Mouse (Mus musculus) limb, embryonic 11.5 days (tissue): ENCODE measurements around the gene Tubgcp6. TPM values are rescaled to one million over a fixed set of nuclear protein-coding genes. Genes with fewer than 3 reads are reported as not detected.

Experiments used
- microRNA-seq: library from miRNA; unstranded; fragments of <30 nt; microRNA quantifications from one replicate; pipeline ENCODE4, GENCODE M21; 2016
- polyA plus RNA-seq: library from polyadenylated mRNA; unstranded; fragments of >200 nt; fragmentation: Nextera tagmentation; extraction: Ambion mirVana; gene quantifications from 2 replicates; pipeline ENCODE4 v1.2.1, GENCODE M21; 2014

Tubgcp6 gene
- polyA plus RNA-seq, 1 experiment from 2014 or later: 22.6 TPM

Small RNAs within 50 kb of the gene (microRNA-seq; reads per million reads assigned to microRNA genes)
- not detected for gene Mir7118

Other genes with a start within 250 kb of the Tubgcp6 start
- gene Ttll8, start 168.7 kb downstream of the Tubgcp6 start, polyA plus RNA-seq: not detected in 2 replicates
- not detected in 2 replicates for gene Mlc1, start 144.1 kb downstream of the Tubgcp6 start, polyA plus RNA-seq
- not detected in 2 replicates for gene Mov10l1, start 140.2 kb downstream of the Tubgcp6 start, polyA plus RNA-seq
- 0.20 and 0.37 TPM in 2 replicates for gene Panx2, start 63.4 kb downstream of the Tubgcp6 start, polyA plus RNA-seq
- 46.9 and 49.0 TPM in 2 replicates for gene Trabd, start 48.0 kb downstream of the Tubgcp6 start, polyA plus RNA-seq
- 15.4 and 16.9 TPM in 2 replicates for gene Selenoo, start 34.0 kb downstream of the Tubgcp6 start, polyA plus RNA-seq
- gene Hdac10, start 5.6 kb upstream of the Tubgcp6 start, polyA plus RNA-seq: 9.1 and 9.8 TPM in 2 replicates
- 14.3 and 15.2 TPM in 2 replicates for gene Mapk12, start 17.6 kb upstream of the Tubgcp6 start, polyA plus RNA-seq
- gene Mapk11, start 26.5 kb upstream of the Tubgcp6 start, polyA plus RNA-seq: 15.3 and 16.6 TPM in 2 replicates
- 122 and 125 TPM in 2 replicates for gene Plxnb2, start 57.7 kb upstream of the Tubgcp6 start, polyA plus RNA-seq
- gene Dennd6b, start 73.4 kb upstream of the Tubgcp6 start, polyA plus RNA-seq: 19.4 and 19.8 TPM in 2 replicates
- 22.7 and 23.4 TPM in 2 replicates for gene Ppp6r2, start 88.4 kb upstream of the Tubgcp6 start, polyA plus RNA-seq
- gene Sbf1, start 192.2 kb upstream of the Tubgcp6 start, polyA plus RNA-seq: 60.2 and 62.8 TPM in 2 replicates
- not detected in 2 replicates for gene Adm2, start 199.6 kb upstream of the Tubgcp6 start, polyA plus RNA-seq
- gene Miox, start 211.3 kb upstream of the Tubgcp6 start, polyA plus RNA-seq: not detected in 2 replicates
- gene Lmf2, start 232.5 kb upstream of the Tubgcp6 start, polyA plus RNA-seq: 31.6 and 32.1 TPM in 2 replicates
- 176 and 180 TPM in 2 replicates for gene Ncaph2, start 232.6 kb upstream of the Tubgcp6 start, polyA plus RNA-seq